Mouse (Mus musculus): ENCODE data around the gene Caap1. TPM values are rescaled to one million over a fixed set of nuclear protein-coding genes. Genes with fewer than 3 reads are reported as not detected.

The Caap1 gene
- polyA plus RNA-seq (2012; rRNA removed) = 16.4 and 17.4 TPM in 2 replicates

GRCm38 (mm10) chr4:94556265-94557054 is at the start of gene Caap1, which contains the start of gene Gm10306:
Gene Caap1 (minus strand): TSS chr4:94556796.
Gene Gm10306 (plus strand): TSS chr4:94556546.

DNA sequence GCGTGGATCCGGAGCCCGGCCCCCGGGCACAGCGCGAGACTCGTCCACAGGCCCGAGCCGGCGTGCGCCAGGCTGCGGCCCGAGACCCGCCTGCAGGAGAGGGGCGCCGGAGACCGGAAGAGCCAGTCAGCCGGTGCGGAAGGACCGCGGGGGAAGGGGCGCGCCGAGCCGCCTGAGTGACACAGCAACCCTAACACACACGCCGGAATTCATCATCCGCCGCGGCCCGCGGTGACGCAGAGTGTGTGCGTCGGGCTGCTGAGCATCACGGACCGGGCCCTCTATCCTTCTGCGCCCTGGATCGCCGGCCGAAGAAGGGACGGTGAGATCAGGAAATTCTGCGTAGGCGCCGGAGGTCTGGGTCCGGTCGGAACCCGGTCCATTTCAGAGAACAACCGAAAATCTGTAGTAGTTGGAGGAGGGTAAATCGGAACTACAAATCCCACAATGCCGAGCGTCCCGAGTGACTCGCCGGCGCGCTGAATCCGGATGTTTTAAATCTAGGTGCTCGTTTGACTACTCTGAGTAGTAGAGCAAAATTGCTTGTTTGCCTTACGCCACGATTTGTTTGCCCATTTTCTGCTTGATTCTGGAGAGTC is 46.5 kb upstream of the Caap1 start, which contains the start of gene Plaa:
Plaa (minus strand) TSS at position 214 of the 599 bp plus-strand sequence.

Other genes starting within 250 kb of the Caap1 start
- 0.16 TPM in 1 of 2 replicates, not detected in the other for gene Gm10306, start 250 bp downstream of the Caap1 start, polyA plus RNA-seq (2012; rRNA removed)
- gene Plaa, start 46.4 kb upstream of the Caap1 start, polyA plus RNA-seq (2012; rRNA removed) = 47.2 and 51.5 TPM in 2 replicates
- gene Ift74, start 57.7 kb upstream of the Caap1 start, polyA plus RNA-seq (2012; rRNA removed) = 17.8 and 20.8 TPM in 2 replicates
- not detected in 2 replicates for gene Lrrc19, start 93.3 kb upstream of the Caap1 start, polyA plus RNA-seq (2012; rRNA removed)
- gene Tek, start 182.5 kb upstream of the Caap1 start, polyA plus RNA-seq (2012; rRNA removed) = 7.1 and 8.7 TPM in 2 replicates